Mouse (Mus musculus): ENCODE results near the gene Lypd6.

DNA sequence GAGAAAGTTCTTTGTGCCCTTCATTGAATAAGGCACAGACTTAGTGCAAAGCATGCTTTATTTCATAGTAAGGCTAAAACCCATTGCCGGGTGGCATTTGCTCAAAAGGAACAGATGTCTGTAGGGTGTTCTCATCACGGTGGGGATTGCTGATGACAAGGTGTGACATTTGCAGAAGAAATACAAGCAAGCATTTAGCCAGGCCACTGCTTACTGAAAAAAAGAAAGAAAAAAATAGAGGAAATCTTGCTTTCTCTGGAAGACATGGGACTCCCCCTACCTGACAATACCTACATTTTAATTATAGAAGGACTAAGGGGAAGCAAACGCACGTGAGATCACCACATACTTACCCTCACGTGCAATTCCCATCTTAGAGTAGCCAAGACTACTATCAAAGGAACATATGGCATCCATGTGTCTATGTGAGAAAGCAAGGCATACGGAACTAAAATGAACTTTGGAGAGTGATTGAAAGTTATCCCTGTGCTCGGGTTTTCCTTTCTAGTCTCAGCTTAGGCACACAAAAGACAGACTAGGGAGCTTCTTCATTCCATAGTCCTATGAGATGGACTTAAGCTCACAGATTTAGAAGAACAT, 21.3 kb upstream of the Lypd6 start:
- TF ChIP-seq REST (IDR thresholded peaks at IDR 0.05; ENCODE audit: insufficient read depth, insufficient read length) (no peak), POLR2A (IDR thresholded peaks at IDR 0.05; ENCODE audit: insufficient read length, low read depth) (no peak), MYOG (IDR thresholded peaks at IDR 0.05; ENCODE audit: control insufficient read depth in 1 of 3, insufficient read depth in 1 of 3, insufficient read length in 2 of 3, low read depth in 2 of 3) (no peak), SRF (IDR thresholded peaks at IDR 0.05; ENCODE audit: control insufficient read depth, insufficient read length, low read depth) (no peak), USF1 (IDR thresholded peaks at IDR 0.05; ENCODE audit: low read depth) (no peak), E2F4 (IDR thresholded peaks at IDR 0.05; ENCODE audit: insufficient read depth) (no peak), MAX (IDR thresholded peaks at IDR 0.05; ENCODE audit: low read depth) (no peak), TCF12 (IDR thresholded peaks at IDR 0.05; ENCODE audit: insufficient read depth, poor library complexity, severe bottlenecking) (no peak)

Measured in myocyte (in vitro differentiated cells).